Mouse (Mus musculus) kidney, postnatal 0 days (tissue): ENCODE data around the gene Olfr204. TPM values are rescaled to one million over a fixed set of nuclear protein-coding genes. Genes with fewer than 3 reads are reported as not detected.
"Not testable (repeated sequence)": the region's sequence is repeated elsewhere in the genome, so short reads cannot be mapped to it uniquely, and the experiment has no call there.

Source experiments
- ATAC-seq: fragments of 200-750 bp; cut with Nextera tagmentation; replicated peaks from 2 replicates; pipeline ENCODE4 v1.8.0; 2017; ENCODE audit warnings: low read depth, moderate number of reproducible peaks, moderate TSS enrichment, moderate library complexity; ENCODE audit not compliant: low FRiP score
- DNase-seq: peaks from one replicate; pipeline ENCODE4 v3.0.0-alpha.2; 2016; ENCODE audit warnings: low spot score
- H3K27ac ChIP-seq: fragments of 300-500 bp; sonication (generic); 2 replicates; pipeline ENCODE4 v1.5.1; 2014; ENCODE audit warnings: mild to moderate bottlenecking
- H3K27me3 ChIP-seq: fragments of 300-500 bp; sonication (generic); 2 replicates; pipeline ENCODE4 v1.6.1; 2014; ENCODE audit warnings: low read length, mixed read lengths; ENCODE audit not compliant: insufficient read depth
- H3K36me3 ChIP-seq: fragments of 300-500 bp; sonication (generic); 2 replicates; pipeline ENCODE4 v1.6.1; 2014; ENCODE audit warnings: low read length, mixed read lengths; ENCODE audit not compliant: insufficient read depth
- H3K4me1 ChIP-seq: fragments of 300-500 bp; sonication (generic); replicated peaks from 2 replicates; pipeline ENCODE4 v1.6.1; 2014; ENCODE audit warnings: antibody characterized with exemption, low read length, mixed read lengths; ENCODE audit not compliant: insufficient read depth
- H3K4me2 ChIP-seq: fragments of 300-500 bp; sonication (generic); 2 replicates; pipeline ENCODE4 v1.6.1; 2014; ENCODE audit warnings: mild to moderate bottlenecking, low read length, moderate library complexity, mixed read lengths
- H3K4me3 ChIP-seq: fragments of 300-500 bp; sonication (generic); replicated peaks from 2 replicates; pipeline ENCODE4 v1.5.1; 2014; ENCODE audit warnings: low read depth, low read length
- H3K9ac ChIP-seq: fragments of 300-500 bp; sonication (generic); 2 replicates; pipeline ENCODE4 v1.6.1; 2014; ENCODE audit warnings: low read depth, low read length
- H3K9me3 ChIP-seq: fragments of 300-500 bp; sonication (generic); replicated peaks from 2 replicates; pipeline ENCODE4 v1.6.1; 2016; ENCODE audit warnings: low read length, inconsistent platforms, mixed read lengths
- CTCF ChIP-seq: IDR thresholded peaks from 2 replicates; pipeline ENCODE4 v1.5.1; 2016; ENCODE audit warnings: antibody characterized with exemption, low read depth, mild to moderate bottlenecking, moderate library complexity
- WGBS: fragments of 180-500 bp; shearing (Covaris S2); extraction: QIAGEN DNeasy Blood & Tissue Kit; methylation state at CpG from one replicate; pipeline ENCODE4 v1.1.7; 2014; 5-methylcytosine and 5-hydroxymethylcytosine counted together
- polyA plus RNA-seq: library from polyadenylated mRNA; unstranded; fragments of >200 nt; fragmentation: Nextera tagmentation; extraction: Ambion mirVana; gene quantifications from 2 replicates; pipeline ENCODE4 v1.2.1, GENCODE M21; 2015

Gene Olfr204
- polyA plus RNA-seq, 1 experiment from 2014 or later, result not detected

GRCm38 (mm10) chr16:59286693-59287092 is 31.4 kb downstream of the Olfr204 start, which contains the start of gene Olfr202:
Gene Olfr202 (minus strand): TSS chr16:59286793.
- whole genome bisulfite sequencing, result 84% methylated on average over 1 of the region's 1 CpGs
- Histone ChIP-seq H3K4me2 (no peak within 1 kb of the TSS), H3K4me1 (no peaks in the 10 kb centered on the region), H3K27me3 (no peaks in the 10 kb centered on the region), H3K27ac (no peak within 1 kb of the TSS), H3K9ac (no peak within 1 kb of the TSS), H3K36me3 (no peaks in the 10 kb centered on the region), H3K9me3 (no peaks in the 10 kb centered on the region), H3K4me3 (no peak within 1 kb of the TSS)
- DNase-seq, result no peak
- no peak for ATAC-seq
- TF ChIP-seq CTCF, result no peak

- 80% methylated on average over 1 of the region's 1 CpGs for WGBS
- Histone ChIP-seq H3K4me3 (no peak overlapping the region), H3K27me3 (no peaks in the 10 kb centered on the region), H3K9ac (no peak overlapping the region), H3K9me3 (no peaks in the 10 kb centered on the region), H3K27ac (no peak overlapping the region), H3K36me3 (no peaks in the 10 kb centered on the region), H3K4me1 (no peaks in the 10 kb centered on the region), H3K4me2 (no peak overlapping the region)
- no peak for TF ChIP-seq CTCF
- ATAC-seq (no peak), DNase-seq (no peak)
Measured at GRCm38 (mm10) chr16:59283476-59283875, 34.6 kb downstream of the Olfr204 start.

DNA sequence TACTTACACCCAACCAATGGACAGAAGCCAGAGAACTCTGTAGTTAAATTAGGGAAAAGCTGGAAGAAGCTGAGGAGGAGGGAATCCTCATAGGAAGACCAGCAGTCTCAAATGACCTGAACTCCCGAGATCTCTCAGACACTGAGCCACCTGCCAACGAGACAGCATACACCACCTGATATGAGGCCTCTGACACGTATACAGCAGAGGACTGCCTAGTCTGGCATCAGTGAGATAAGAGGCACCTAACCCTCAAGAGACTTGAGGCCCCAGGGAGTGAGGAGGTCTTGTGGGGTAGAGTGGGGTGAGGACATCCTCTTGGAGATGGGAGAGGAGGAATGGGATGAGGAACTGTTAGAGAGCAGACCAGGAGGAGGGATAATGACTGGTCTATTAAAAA is 37.5 kb downstream of the Olfr204 start:
- no peaks in the 10 kb centered on the region for H3K9me3 ChIP-seq
- H3K4me1 ChIP-seq, result no peaks in the 10 kb centered on the region
- no peaks in the 10 kb centered on the region for H3K36me3 ChIP-seq
- ATAC-seq, result no peak
- no peak overlapping the region for H3K27ac ChIP-seq
- no peaks in the 10 kb centered on the region for H3K27me3 ChIP-seq
- H3K4me2 ChIP-seq, result no peak overlapping the region
- DNase-seq, result no peak
- no peak overlapping the region for H3K9ac ChIP-seq
- H3K4me3 ChIP-seq, result no peak overlapping the region
- TF ChIP-seq CTCF, result no peak
- 52% methylated on average over 3 of the region's 3 CpGs for WGBS

- not testable (repeated sequence) for DNase-seq, H3K36me3 ChIP-seq, H3K9ac ChIP-seq, ATAC-seq, H3K4me3 ChIP-seq, H3K4me1 ChIP-seq, H3K27ac ChIP-seq, H3K4me2 ChIP-seq, H3K9me3 ChIP-seq, H3K27me3 ChIP-seq
- 90% methylated on average over 4 of the region's 4 CpGs for WGBS
Measured at GRCm38 (mm10) chr16:59272532-59272931, 45.5 kb downstream of the Olfr204 start, which contains the start of gene Olfr201. Gene Olfr201 (minus strand): TSS chr16:59272632.

GRCm38 (mm10) chr16:59269097-59269496 is 49.0 kb downstream of the Olfr204 start:
- H3K4me3 ChIP-seq, H3K9me3 ChIP-seq, H3K27me3 ChIP-seq, H3K4me1 ChIP-seq, H3K27ac ChIP-seq, H3K36me3 ChIP-seq, DNase-seq, H3K9ac ChIP-seq, ATAC-seq, H3K4me2 ChIP-seq: not testable (repeated sequence)
- WGBS, result 76% methylated on average over 4 of the region's 4 CpGs

Other genes with a start within 250 kb of the Olfr204 start
- not detected in 2 replicates for gene Olfr190, start 240.2 kb downstream of the Olfr204 start, polyA plus RNA-seq
- not detected in 2 replicates for gene Olfr191, start 228.4 kb downstream of the Olfr204 start, polyA plus RNA-seq
- not detected in 2 replicates for gene Olfr193, start 206.4 kb downstream of the Olfr204 start, polyA plus RNA-seq
- gene Olfr194, start 197.2 kb downstream of the Olfr204 start, polyA plus RNA-seq, result not detected in 2 replicates
- 0.24 and 0.34 TPM in 2 replicates for gene Olfr195, start 171.2 kb downstream of the Olfr204 start, polyA plus RNA-seq
- gene Olfr196, start 147.8 kb downstream of the Olfr204 start, polyA plus RNA-seq, result not detected in 2 replicates
- not detected in 2 replicates for gene Olfr198, start 114.7 kb downstream of the Olfr204 start, polyA plus RNA-seq
- gene Olfr199, start 98.5 kb downstream of the Olfr204 start, polyA plus RNA-seq, result not detected in 2 replicates
- gene Olfr201, start 45.6 kb downstream of the Olfr204 start, polyA plus RNA-seq, result not detected in 2 replicates
- not detected in 2 replicates for gene Olfr202, start 31.5 kb downstream of the Olfr204 start, polyA plus RNA-seq
- gene Olfr203, start 19.4 kb downstream of the Olfr204 start, polyA plus RNA-seq, result not detected in 2 replicates
- not detected in 2 replicates for gene Olfr205, start 12.9 kb upstream of the Olfr204 start, polyA plus RNA-seq
- gene Olfr206, start 31.0 kb upstream of the Olfr204 start, polyA plus RNA-seq, result not detected in 2 replicates
- not detected in 2 replicates for gene Olfr209, start 45.7 kb upstream of the Olfr204 start, polyA plus RNA-seq
- not detected in 2 replicates for gene Gabrr3, start 89.1 kb upstream of the Olfr204 start, polyA plus RNA-seq
- 26.6 TPM in 2 replicates for gene Riox2, start 153.5 kb upstream of the Olfr204 start, polyA plus RNA-seq